Mouse (Mus musculus) ovary, postnatal 14 days (tissue): ENCODE measurements at regions not wholly inside any gene's neighbourhood (a gene's known extent, or its start where the extent isn't known, plus 50 kb on each side); places are given as distances from the start of the nearest gene placed in this dataset.
"Not testable (repeated sequence)": the region's sequence is repeated elsewhere in the genome, so short reads cannot be mapped to it uniquely, and the experiment has no call there.

Experiments used
- DNase-seq: peaks from one replicate; pipeline ENCODE4 v3.0.0; 2022; ENCODE audit warnings: low spot score

DNA sequence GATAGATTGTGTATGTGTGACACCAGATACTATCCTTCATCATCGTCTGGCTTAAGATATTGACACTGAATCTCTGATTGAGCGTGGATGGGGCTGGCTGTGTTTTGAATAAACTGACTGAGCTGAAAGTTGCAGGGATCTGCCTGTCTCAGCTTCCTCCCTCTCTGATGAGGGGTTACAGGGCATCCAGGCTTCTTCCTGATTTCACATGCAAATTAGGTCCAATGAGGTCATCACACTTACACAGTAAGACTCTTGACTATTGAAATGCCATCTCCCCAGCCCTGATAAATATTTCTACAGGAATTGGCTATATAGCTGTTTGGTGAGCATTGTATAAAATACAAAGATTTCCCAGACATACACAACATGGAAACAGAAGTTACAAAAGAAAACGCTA is 113.1 kb upstream of the Adgrl2 start:
- DNase-seq: no peak

DNA sequence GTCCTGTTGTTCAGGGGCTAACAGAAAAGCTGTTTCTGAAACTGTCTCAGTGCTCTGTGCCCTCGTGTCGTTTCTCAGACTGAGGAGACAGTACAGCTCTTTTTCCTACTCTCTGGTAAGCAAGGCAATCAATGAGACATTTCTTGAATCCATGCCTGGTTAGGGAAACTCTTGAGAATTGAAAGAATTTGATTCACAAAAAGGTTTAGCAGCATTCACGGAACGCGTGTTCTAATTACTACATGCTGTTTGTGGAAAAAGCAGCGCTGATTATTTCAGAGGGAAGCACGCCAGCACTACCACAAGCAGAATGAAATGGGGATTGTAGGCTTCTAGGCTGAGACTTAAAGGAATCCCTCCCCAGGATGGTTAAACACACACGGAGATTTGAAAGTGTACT is 112.5 kb upstream of the Adgrl2 start:
- DNase-seq: no peak

DNA sequence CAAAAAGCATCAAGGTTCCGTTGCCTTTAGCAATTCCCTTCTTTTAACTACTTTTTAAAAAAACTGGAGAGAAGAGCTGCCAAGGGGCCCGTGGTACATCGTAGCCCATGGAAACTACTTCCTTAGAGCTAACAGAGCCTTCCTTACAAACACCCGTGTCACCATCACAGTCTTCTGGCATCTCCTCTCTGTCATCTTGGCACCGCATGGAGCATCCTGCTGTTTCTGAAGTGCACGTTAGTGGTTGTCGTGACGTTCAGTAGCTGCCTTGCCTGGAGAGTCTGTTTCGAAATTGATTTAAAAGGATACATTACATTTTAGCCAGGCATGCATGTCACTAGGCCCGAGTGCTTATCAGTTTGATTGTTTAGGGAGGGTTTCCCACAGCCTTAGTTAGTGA is 111.4 kb upstream of the Adgrl2 start:
- DNase-seq: no peak

DNA sequence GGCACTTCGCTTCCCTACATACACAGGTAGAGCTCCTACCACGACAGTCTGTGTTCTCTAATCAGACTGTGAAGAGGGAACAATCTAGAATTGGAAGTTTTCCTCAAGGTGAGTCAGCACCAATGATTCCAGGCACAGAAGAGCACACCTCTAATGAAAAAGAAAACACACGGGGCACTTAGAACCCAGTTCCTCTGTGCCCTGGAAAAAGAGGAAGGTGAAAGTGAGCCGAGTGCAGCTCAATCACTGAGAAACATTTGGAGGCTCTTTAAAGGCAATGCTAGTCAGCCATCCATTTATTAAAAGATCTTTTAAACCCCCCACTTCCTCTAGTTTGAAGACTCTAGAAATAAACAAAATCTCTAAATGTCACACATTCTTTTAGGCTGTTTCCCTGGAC is 108.4 kb upstream of the Adgrl2 start:
- no peak for DNase-seq

DNA sequence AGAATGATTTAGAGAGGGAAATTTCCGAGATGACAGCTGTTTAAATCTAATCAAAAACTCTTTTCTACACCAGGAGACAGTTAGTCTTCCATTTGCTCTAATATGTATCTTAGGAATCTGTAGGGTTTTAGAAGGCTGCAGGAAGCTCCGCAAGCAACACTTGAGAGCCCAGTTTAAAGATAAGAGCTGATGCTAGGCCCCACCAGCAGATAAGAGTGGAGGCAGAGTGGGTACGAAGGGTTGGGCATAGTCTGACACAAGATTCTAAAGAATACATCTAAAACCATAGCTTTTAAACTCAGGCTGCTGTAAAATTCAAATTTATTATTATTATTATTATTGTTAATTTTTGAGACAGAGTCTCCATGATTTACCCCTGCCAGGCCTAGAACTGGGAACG is 106.7 kb upstream of the Adgrl2 start:
- DNase-seq: no peak

DNA sequence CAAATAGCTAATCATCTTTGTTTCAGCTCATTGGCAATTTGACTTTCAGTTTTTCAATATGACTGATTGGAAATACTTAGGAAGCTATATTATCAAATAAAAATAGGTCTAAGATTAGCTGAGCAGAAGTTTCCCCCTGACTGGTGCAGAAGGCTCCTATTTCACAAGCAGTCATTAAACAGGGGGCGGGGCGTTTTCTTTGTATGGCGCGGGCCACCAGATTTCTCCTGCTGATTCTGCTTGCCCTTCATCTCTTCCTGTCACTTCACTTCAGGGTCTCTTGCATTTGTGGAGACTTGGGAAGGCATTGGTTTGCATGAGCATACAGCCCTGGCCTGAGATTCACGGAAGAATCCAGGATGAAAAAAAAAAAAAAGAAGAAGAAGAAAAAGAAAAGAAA is 102.3 kb upstream of the Adgrl2 start:
- no peak for DNase-seq

DNA sequence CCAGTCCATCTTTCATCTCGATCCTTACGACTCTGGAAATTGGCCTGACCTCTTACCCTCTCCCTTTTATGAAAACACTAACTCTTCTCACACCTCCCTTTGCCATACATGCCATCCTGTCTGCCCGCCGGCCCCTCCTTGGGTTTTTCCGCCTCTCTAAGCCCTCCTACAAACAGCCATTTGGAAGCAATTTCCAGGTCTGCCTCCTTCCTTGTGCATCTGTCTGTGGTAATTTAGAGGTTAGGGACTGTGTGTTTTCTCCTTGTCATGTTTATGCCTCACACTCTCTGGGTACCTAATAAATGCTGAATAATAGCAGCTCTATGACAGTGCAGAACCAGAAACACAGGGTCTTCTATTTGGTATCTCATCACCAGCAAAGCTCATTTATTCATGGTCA is 99.7 kb upstream of the Adgrl2 start:
- DNase-seq: no peak

DNA sequence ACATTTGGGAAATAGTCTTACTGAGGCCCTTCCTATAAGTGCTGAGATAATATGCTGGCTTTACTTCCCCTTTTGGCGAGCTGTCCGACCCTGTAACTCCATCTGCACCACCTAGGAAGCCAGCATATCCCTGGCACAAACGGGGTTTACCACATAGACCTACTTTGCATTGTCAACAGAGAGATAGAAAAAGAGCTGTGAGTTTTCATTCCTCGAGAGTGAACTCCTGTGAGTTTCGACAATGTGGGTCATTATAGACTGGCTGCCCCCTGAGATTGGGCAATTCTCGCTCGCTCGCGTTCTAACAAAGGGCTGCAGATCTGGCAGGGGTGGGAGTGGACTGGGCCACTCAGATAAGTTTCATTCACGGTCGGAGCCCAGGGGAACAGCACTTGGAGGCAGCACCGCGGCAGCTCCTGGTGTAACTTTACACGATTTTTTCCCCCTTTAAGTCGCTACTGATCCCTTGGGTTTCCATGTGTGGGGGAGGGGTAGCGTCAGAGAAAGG is 98.3 kb upstream of the Adgrl2 start:
- no peak for DNase-seq

DNA sequence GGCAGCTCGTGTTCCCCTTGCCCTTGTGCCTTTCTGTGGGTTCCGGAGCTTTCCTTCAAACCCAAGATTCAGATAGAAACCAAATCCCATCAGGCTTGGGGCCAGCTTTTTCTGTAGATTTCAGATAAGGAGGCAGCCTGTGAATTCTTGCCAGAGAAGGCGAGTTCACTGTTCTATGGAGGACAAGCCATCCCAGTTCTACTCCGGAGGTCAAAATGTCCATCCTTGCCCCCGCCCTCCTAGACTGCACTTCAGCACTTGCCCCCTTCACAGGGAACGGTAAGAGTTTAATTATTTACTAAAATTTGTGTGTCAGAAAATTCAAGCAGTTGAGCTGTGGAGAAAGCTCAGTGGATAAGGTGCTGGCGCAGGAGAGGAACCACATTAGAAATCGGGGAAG is 97.1 kb upstream of the Adgrl2 start:
- no peak for DNase-seq

DNA sequence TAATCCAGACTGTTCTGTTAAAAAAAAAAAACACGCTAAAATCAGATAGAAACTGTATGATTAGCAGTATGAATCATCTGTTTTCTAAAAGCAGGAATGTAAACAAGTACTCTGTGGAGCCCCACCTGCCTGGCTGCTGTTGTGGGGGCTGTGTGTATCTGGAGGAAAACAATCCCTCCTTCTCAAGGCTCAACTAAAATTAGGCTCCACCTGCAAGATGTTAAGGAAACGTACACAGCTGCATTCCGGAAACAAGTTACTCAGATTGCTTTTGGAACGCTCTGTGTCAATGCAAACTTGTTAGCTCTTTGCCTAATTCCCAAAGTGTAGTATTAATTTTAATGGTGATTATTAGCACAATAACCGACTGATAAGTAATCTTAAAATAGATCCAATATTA is 96.3 kb upstream of the Adgrl2 start:
- no peak for DNase-seq

DNA sequence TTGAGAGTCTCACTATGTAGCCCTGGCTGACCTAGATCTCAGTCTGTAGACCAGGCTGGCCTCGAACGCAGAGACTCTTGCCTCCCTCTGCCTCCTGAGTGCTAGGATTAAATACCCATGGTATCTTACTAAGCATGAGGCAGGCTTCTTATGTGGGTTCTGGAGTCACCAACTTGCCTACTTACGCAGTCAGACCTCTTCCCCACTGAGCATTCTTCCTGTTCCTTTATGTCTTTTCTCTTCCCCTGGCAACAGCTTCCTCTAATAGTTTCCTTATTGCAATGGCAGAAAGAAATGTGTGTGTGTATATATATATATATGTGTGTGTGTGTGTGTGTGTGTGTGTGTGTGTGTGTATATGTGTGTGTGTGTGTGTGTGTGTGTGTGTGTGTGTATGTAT is 95.7 kb upstream of the Adgrl2 start:
- DNase-seq: no peak

DNA sequence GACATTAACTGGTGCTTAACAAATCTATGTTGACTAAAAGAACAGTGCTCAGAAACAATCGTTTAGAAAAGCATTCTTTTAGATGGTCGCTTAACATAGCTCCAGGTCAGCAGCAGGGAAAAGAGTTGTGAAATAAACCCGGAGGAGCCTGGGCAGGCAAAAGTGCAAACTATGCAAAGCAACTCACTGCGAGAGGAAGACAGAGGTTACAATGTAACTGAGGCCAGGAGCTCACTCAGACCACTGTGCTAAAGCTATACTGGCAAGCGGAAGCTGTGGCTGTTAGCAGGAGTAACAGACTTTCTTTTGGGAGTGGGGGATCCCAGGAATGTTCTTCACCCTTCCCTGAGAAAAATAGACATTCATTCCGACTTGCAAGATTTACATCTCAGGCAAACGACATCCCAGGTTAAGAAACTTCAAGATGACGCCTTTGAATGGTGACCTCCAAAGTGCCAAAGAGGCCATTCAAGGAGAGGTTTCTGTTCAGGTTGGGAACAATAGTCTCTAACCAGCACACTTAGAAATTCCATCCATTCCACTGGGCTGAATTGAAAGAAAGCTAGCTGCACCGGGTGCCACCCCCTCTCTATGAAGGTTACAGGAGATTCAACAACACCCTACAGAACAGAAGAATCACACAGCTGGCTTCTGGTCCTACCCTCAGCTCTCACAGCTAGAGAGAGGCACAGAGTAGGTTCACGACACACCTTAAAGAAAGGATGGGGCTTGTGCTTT is 94.7 kb upstream of the Adgrl2 start:
- DNase-seq: no peak

DNA sequence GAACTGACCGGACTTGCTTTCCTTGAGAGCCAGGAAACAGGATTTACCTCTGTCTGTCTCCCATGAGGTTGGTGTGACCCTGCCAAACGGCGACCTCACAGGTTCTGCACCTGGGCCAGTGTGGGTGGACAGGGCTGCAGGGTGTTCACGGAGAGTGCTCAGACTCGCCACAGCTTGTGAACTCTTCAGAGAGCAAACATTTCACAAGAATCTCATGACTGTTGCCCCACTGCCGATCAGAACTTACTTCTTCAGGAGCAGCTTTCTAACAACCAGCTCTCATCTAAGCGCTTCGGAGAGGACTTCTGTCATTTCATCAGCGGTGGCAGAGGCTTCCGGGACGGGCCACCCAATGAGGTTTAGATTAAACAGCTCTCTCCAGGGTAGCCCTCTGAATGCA is 93.0 kb upstream of the Adgrl2 start:
- no peak for DNase-seq

DNA sequence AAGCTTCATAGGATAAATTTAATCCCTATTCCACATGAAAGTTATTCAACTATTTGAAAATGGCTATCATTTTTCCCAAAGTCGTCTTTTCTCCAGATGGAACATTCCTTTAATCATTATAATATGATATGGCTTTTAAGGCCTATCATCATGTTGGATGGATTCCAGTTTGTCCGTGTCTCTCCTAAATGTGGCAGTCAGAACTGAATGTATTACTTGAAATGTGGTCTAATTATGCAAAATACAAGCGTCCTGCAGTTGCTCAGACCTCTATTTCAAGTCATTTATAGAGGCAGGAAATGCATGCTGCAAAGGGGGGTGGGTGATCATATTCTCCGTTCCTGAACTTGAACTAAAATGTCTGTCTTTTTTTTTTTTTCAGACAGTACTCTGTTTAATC is 88.5 kb upstream of the Adgrl2 start:
- no peak for DNase-seq

DNA sequence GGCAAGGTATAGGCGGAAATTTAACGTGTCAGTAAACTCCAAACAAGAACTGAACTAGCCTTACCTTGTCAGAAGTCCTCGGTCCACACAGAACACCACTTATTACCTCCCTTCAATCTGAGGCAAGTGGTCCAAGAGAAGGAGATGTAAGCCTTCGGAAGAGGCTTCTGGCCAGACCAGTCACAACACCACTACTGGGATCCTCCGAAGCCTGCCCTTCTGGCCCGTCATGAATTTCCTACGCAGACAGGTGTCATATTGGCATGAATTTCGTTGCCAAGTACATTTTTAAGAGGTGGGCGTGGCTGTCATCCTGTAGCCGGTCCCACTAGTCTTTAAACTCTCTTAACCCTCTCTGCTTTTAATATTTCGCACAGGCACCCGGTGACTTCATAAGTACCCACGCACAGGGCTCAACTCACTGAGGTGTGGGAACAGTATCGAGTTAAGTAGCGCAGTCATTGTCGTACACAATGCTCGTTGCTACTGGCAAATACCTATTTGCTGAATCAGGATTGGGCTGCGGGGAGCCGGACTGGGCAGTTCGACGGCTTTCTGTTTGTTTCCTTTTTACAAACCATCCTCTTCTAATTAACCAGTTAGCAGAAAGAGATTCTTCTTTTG is 86.7 kb upstream of the Adgrl2 start:
- no peak for DNase-seq

DNA sequence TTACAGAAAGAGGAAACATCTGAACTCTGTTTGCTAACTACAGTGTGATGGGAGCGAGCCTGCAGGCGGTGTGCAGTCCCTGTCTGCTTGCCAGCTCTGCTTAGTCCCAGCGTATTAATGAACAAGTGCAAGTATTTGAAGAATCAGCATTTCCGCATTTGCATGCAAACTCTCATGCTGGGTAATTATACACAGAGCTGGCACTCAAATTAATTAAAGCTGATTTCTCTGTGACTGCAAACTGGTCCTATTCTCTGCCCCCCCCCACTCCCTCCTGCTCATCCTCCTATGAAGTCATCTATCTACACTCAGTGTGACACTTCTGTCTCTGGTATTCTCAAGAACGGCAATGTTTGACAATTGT is 85.1 kb upstream of the Adgrl2 start:
- DNase-seq: no peak

DNA sequence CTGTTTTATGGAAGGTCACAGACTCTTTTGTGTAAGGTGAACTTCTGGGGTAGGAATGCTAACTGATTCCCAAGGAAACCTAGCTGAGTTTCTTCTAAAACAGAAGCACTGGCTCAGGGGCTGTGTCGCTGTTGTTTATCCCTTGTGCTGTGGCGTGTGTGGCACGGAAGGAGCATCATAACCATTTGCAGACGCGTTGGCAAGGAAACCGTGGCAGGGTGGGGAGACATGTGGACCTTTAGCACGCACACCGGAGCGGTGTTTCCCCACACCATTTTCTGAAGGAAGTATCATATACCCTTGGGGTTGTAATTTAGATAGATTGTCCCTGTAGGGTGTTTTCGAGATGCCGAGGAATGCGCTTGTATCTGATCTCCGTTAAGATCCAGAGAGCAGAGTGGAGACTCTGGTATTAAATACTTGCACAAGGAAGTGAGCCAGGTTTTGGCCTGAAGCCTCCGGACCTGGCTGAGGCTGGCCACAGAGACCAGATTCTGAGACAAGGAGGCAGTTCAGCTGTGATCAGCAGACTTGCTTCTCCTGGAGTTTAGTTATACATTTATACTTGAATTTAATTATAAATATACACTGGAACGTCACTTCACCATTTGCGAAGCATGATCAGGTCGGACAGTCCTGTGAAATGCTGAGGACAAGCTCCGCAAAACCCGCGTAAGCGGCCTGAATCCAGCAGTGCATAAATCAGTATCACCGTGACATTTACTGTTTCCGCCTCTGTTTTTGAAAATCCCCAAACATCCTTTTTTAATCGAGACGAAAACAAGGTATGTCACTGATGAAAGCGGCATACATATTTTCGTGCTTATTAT is 84.5 kb upstream of the Adgrl2 start:
- DNase-seq: no peak

DNA sequence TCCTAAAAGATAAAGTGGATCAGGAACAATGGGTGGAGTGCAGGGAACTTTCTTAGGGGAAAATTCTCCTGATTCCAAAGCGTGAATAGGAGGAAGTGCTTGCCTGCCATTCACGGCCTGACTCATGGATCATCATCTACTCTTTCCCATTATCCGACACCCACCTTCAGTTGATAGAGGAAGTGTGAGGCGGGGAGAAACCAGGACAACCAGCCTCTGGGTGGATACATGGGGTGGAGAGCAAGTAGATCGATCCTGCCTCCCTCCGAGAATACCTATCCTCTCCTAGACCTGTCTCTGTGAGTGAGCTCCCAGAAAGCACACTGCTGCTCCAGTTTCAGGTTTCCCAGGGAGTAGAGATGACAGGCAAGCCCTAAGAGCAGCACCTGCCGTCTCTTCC is 79.8 kb upstream of the Adgrl2 start:
- no peak for DNase-seq

DNA sequence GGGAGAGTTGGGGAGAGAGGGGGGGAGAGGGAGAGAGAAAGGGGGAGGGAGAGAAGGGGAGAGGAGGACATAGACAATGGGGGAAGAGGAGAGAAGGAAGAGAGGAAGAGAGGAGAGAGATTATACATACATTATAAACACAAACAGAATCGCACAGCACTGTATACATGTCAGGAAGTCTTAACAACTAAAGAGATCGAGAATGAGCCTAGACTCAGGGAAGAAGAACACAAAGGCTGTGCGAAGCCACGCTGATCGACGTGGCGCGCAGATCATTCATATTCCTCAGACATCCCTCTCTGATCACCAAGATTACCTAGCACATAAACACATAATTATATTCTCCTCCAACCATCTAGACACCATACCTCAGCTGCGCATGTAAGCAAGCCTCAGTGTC is 79.1 kb upstream of the Adgrl2 start:
- DNase-seq: no peak

DNA sequence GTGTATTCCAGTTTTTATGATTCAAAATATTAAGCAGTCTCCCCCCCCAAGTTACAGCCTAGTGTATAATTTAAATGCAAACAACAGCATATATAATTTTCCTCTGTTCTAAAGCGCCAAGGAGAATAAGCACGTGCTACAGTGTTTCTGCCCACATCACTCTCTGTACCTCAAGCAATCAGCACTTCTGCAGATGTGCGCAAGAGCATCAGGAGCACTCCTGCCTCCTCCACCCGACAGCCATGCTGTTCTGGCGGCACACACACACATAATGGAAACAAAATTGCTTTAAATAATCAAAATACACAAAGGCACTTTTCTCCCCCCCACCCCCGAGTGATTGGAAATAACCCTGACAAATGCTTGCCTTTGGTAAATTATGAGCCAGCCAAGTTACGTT is 78.5 kb upstream of the Adgrl2 start:
- no peak for DNase-seq

DNA sequence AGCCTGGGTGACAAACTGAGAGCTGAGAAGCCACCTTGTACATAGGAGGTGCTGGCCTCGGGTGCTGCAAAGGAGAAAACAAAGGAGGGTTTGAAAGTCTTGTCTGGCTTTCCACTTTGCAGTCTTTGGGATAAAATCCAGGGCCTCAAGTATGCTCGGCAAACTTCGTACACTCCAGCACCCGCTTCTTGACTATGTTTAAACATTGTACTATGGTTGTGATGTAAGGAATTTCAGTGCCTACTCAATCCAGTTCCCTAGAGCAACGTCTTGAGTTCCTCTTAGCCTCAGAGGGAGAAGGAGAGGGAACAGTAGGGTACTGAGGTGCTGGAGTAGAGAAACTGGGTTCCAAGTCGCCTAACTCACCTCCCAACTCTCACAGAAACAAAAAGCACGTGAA is 77.4 kb upstream of the Adgrl2 start:
- DNase-seq: no peak

DNA sequence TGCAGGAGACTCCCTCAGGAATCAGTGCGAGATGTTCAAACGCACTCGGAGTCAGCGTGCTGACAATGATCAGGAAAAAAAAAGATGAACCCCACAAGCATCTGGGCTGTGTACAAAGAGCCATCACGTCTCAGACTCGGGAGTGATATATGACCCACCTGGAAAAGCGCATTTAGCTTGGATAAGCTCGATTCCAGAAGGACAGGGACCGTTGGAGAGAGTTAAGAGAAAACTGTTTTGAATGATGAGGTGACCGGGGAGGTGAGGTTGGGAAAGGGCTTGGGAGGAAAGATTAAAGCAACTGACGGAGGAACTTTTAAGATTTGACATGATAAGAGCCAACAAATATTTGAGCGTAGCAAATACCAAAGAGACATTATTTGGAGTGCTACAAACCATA is 64.7 kb upstream of the Adgrl2 start:
- no peak for DNase-seq

DNA sequence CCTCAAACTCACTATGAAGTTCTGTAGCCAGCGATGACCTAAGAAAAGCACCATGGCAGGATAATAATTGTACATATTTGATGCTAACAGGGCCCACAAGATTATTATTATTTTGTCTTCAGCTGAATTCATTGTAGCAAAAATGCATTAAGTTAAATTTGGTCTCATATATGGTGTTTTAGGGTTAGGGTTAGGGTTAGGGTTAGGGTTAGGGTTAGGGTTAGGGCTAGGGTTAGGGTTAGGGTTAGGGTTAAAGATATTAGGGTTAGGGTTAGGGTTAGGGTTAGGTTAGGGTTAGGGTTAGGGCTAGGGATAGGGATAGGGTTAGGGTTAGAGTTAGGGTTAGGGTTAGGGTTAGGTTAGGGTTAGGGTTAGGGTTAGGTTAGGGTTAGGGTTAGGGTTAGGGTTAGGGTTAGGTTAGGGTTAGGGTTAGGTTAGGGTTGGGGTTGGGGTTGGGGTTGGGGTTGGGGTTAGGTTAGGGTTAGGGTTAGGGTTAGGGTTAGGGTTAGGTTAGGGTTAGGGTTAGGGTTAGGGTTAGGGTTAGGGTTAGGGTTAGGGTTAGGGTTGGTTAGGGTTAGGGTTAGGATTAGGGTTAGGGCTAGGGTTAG is 62.0 kb upstream of the Adgrl2 start:
- not testable (repeated sequence) for DNase-seq
